Mouse (Mus musculus) liver, embryonic 11.5 days (tissue): ENCODE results near the gene Ppm1n. TPM values are rescaled to one million over a fixed set of nuclear protein-coding genes. Genes with fewer than 3 reads are reported as not detected.

Experiments
- ATAC-seq: fragments of 200-750 bp; cut with Nextera tagmentation; replicated peaks from 2 replicates; pipeline ENCODE4 v1.8.0; 2017; ENCODE audit warnings: moderate number of reproducible peaks, mild to moderate bottlenecking, moderate TSS enrichment, moderate library complexity; ENCODE audit not compliant: low FRiP score
- DNase-seq: peaks from one replicate; pipeline ENCODE4 v3.0.0-alpha.2; 2017; ENCODE audit warnings: low spot score
- H3K27ac ChIP-seq: fragments of 300-500 bp; sonication (generic); 2 replicates; pipeline ENCODE4 v1.5.1; 2014; ENCODE audit warnings: mild to moderate bottlenecking, low read depth, low read length, control low read depth
- H3K27me3 ChIP-seq: fragments of 300-500 bp; sonication (generic); replicated peaks from 2 replicates; pipeline ENCODE4 v1.6.1; 2014; ENCODE audit warnings: low read length, mixed read lengths; ENCODE audit not compliant: control insufficient read depth, insufficient read depth
- H3K36me3 ChIP-seq: fragments of 300-500 bp; sonication (generic); 2 replicates; pipeline ENCODE4 v1.6.1; 2014; ENCODE audit warnings: mild to moderate bottlenecking, low read length, moderate library complexity, mixed read lengths; ENCODE audit not compliant: control insufficient read depth, insufficient read depth
- H3K4me1 ChIP-seq: fragments of 300-500 bp; sonication (generic); replicated peaks from 2 replicates; pipeline ENCODE4 v1.6.1; 2014; ENCODE audit warnings: low read length, mixed read lengths; ENCODE audit not compliant: control insufficient read depth, insufficient read depth
- H3K4me2 ChIP-seq: fragments of 300-500 bp; sonication (generic); 2 replicates; pipeline ENCODE4 v1.6.1; 2014; ENCODE audit warnings: mild to moderate bottlenecking, control low read depth, moderate library complexity
- H3K4me3 ChIP-seq: fragments of 300-500 bp; sonication (generic); 2 replicates; pipeline ENCODE4 v1.5.1; 2014; ENCODE audit warnings: low read depth, low read length, control low read depth
- H3K9ac ChIP-seq: fragments of 300-500 bp; sonication (generic); 2 replicates; pipeline ENCODE4 v1.6.1; 2014; ENCODE audit warnings: low read depth, low read length, control low read depth
- H3K9me3 ChIP-seq: fragments of 300-500 bp; sonication (generic); 2 replicates; pipeline ENCODE4 v1.6.1; 2016; ENCODE audit warnings: low read length, inconsistent platforms, mixed read lengths; ENCODE audit not compliant: control insufficient read depth
- WGBS: fragments of 180-500 bp; shearing (Covaris S2); extraction: QIAGEN DNeasy Blood & Tissue Kit; methylation state at CpG from one replicate; pipeline ENCODE4 v1.1.7; 2014; 5-methylcytosine and 5-hydroxymethylcytosine counted together
- polyA plus RNA-seq: library from polyadenylated mRNA; unstranded; fragments of >200 nt; fragmentation: Nextera tagmentation; extraction: Ambion mirVana; gene quantifications from 2 replicates; pipeline ENCODE4 v1.2.1, GENCODE M21; 2014

Gene Ppm1n
- not detected in 2 replicates for polyA plus RNA-seq

- Histone ChIP-seq H3K4me3 (peak within 1 kb of the TSS; percentile 33), H3K9ac (no peak within 1 kb of the TSS), H3K27ac (no peak within 1 kb of the TSS), H3K9me3 (no peaks in the 10 kb centered on the region), H3K36me3 (no peaks in the 10 kb centered on the region), H3K27me3 (peaks cover 62% of the 10 kb centered on the region), H3K4me1 (peaks cover 11% of the 10 kb centered on the region), H3K4me2 (peak within 1 kb of the TSS; percentile 56)
- no peak for ATAC-seq
- DNase-seq: no peak
- WGBS: 2% methylated on average over 45 of the region's 46 CpGs
Measured at GRCm38 (mm10) chr7:19279581-19280114, at the start of gene Ppm1n. Gene Ppm1n, minus strand, starts transcription at chr7:19280064.

DNA sequence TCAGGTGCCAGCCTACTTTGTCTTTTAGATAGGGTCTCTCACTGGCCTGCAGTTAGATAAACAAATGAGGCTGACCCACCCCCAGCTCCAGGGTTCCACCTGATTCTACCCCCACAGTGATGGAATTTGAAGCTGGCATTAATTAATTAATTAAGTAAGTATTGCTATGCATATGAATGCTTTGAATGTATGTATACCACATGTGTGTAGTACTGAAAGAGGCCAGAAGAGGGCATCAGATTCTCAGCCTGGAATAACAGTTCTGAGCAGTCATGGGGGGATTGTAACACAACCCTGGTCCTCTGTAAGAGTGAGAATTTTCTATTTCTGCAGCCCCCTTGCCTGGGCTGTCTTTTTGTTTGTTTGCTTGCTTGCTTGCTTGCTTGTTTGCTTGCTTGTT is 48.6 kb upstream of the Ppm1n start:
- Histone ChIP-seq H3K4me3 (no peak overlapping the region), H3K9ac (no peak overlapping the region), H3K27ac (no peak overlapping the region), H3K36me3 (no peaks in the 10 kb centered on the region), H3K27me3 (peaks cover 6% of the 10 kb centered on the region), H3K4me1 (peaks cover 30% of the 10 kb centered on the region), H3K4me2 (no peak overlapping the region), H3K9me3 (no peaks in the 10 kb centered on the region)
- no peak for DNase-seq
- no peak for ATAC-seq

- DNase-seq (no peak), ATAC-seq (no peak)
- Histone ChIP-seq H3K4me2 (peak overlapping the region; percentile 78), H3K27me3 (peaks cover 12% of the 10 kb centered on the region), H3K36me3 (no peaks in the 10 kb centered on the region), H3K4me3 (0 out of 2 replicates have a peak overlapping the region, but pooled peaks have one; percentile 17), H3K9ac (no peak overlapping the region), H3K27ac (no peak overlapping the region), H3K9me3 (no peaks in the 10 kb centered on the region), H3K4me1 (peaks cover 29% of the 10 kb centered on the region)
- 69% methylated on average over 5 of the region's 5 CpGs for WGBS
Measured at GRCm38 (mm10) chr7:19327782-19328181, 47.9 kb upstream of the Ppm1n start.

DNA sequence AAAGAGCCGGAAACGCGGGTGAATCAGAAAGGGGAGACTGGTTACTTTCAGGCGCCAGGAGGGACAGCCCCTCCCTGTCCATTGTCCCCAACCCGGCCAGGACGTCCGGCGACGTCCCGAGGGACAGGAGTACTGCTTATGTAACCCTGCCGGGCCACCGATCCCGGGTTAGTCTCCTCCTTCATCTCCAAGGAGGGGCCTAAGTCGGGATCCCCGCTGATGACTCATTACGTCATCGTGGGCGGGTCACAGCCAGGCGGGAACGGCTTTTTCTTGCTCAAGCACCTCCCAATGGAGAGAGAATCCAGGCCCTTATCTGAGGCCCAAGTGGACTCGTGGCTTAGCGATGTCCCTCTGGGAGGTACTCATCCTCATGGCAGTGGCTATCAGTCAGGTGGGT is 47.3 kb upstream of the Ppm1n start:
- WGBS: 0% methylated on average over 22 of the region's 22 CpGs
- H3K27ac ChIP-seq: peak overlapping the region; percentile 50; the same call in 1 of the 2 replicates
- H3K4me3 ChIP-seq: peak overlapping the region; percentile 43

DNA sequence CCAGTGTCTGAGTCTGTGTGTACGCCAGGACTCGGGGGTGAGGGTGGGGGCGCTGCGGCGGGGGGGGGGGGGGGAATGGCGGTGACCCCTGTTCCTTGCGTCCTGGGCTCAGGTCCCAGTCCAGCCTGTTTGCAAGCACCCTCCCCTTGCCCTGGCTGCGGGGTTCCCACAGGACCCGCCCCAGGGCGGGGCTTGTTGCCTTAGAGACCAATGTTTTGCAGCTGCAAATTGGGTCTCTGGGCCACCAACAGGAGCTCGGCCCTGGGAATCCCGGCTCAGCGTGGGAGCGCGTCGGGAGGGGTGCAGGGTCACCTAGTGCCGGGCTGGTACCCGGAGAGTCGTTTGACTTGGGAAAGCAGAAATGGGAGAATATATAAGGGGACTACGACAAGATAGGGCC is 46.5 kb upstream of the Ppm1n start:
- no peak overlapping the region for H3K27ac ChIP-seq
- peaks cover 23% of the 10 kb centered on the region for H3K27me3 ChIP-seq
- H3K4me3 ChIP-seq: peak overlapping the region; percentile 43
- DNase-seq (peak; percentile 80), ATAC-seq (peak; percentile 75)
- H3K4me2 ChIP-seq: peak overlapping the region; percentile 78
- H3K36me3 ChIP-seq: no peaks in the 10 kb centered on the region
- H3K9me3 ChIP-seq: no peaks in the 10 kb centered on the region
- peaks cover 23% of the 10 kb centered on the region for H3K4me1 ChIP-seq
- H3K9ac ChIP-seq: no peak overlapping the region
- 2% methylated on average over 19 of the region's 20 CpGs for WGBS

More for the DNA sequence above, 47.3 kb upstream of the Ppm1n start:
- Histone ChIP-seq H3K27me3 (peaks cover 18% of the 10 kb centered on the region), H3K9ac (peak overlapping the region; percentile 26), H3K4me2 (peak overlapping the region; percentile 78), H3K4me1 (peaks cover 23% of the 10 kb centered on the region), H3K9me3 (no peaks in the 10 kb centered on the region), H3K36me3 (no peaks in the 10 kb centered on the region)
- DNase-seq (peak; percentile 71), ATAC-seq (peak; percentile 63)

GRCm38 (mm10) chr7:19325262-19326199 is 45.7 kb upstream of the Ppm1n start:
- 59% methylated on average over 21 of the region's 21 CpGs for WGBS
- no peaks in the 10 kb centered on the region for H3K36me3 ChIP-seq
- peaks cover 23% of the 10 kb centered on the region for H3K4me1 ChIP-seq
- peaks cover 25% of the 10 kb centered on the region for H3K27me3 ChIP-seq
- no peak overlapping the region for H3K27ac ChIP-seq
- peak overlapping the region; percentile 78 for H3K4me2 ChIP-seq
- H3K9ac ChIP-seq: no peak overlapping the region
- no peak for DNase-seq
- H3K4me3 ChIP-seq: no peak overlapping the region
- no peaks in the 10 kb centered on the region for H3K9me3 ChIP-seq
- ATAC-seq: no peak

DNA sequence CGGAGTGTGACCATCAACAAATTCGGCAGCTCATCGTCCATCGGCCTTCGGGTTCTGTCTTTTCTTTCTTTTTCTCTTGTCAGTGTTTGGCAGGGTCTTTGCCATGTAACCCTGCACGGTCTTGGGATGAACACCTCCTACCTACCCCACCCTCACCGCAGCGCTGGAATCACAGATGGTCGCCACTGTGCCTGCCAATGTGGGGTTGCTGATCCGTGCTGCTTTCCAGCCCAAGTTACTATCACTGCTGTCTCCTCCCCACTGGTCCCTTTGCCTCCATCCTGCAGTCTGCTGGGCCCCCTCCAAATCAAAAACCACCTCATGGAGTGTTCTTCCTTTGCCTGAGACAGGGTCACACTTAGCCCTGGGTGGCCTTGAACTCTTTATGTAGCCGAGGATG is 44.4 kb upstream of the Ppm1n start:
- 83% methylated on average over 11 of the region's 11 CpGs for WGBS
- no peak overlapping the region for H3K27ac ChIP-seq
- H3K4me1 ChIP-seq: peaks cover 32% of the 10 kb centered on the region
- H3K36me3 ChIP-seq: no peaks in the 10 kb centered on the region
- H3K27me3 ChIP-seq: peaks cover 31% of the 10 kb centered on the region
- DNase-seq: no peak
- H3K9me3 ChIP-seq: no peaks in the 10 kb centered on the region
- H3K9ac ChIP-seq: no peak overlapping the region
- no peak for ATAC-seq
- H3K4me2 ChIP-seq: no peak overlapping the region
- H3K4me3 ChIP-seq: no peak overlapping the region

DNA sequence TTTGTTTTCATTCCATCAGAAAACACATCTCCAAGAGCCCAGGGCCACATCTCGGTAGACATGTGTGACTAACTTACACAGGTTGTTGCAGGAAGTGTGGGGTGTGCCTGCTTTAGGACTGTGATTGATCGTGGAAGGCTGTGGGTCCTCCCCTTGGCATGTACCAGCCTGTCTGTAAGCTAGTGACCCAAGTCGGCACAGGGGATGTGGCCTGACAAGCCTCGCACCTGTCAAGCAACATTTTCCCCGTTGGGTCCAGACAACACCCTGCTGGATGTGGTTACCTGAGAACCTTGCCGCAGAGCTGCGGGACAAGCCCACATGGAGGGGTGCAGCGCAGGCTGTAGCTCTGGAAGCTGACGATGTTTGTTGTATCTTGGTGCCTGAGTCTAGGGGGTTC is 42.6 kb upstream of the Ppm1n start:
- Histone ChIP-seq H3K27me3 (peaks cover 39% of the 10 kb centered on the region), H3K4me1 (peaks cover 27% of the 10 kb centered on the region)
- no peak for ATAC-seq

More for the DNA sequence above, 42.6 kb upstream of the Ppm1n start:
- whole genome bisulfite sequencing: 37% methylated on average over 9 of the region's 9 CpGs
- Histone ChIP-seq H3K36me3 (no peaks in the 10 kb centered on the region), H3K4me2 (no peak overlapping the region), H3K27ac (no peak overlapping the region), H3K9me3 (no peaks in the 10 kb centered on the region), H3K4me3 (no peak overlapping the region), H3K9ac (no peak overlapping the region)
- DNase-seq: no peak
